17 mouse cellular contexts compared by ENCODE assay signal in the genomic region with DNA sequence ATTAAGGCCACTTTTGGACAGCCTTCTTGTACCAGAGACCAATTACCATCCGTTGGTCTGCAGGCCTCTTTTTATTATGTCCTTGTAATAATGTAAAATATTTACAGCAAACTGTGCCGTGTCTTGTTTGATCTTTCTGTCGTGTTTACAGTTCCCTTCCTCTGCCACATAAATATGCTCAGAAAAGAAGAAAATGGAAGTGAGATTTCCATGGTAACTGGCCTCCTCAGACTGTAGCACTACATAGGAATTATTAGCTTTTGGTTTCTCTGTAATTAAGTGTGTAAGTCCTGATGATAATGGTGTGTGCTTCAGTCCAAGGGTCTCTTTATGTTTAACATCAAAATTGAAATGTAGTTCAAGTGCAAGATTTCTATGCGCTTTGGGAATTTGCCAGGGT.
"Had no signal": no experiment of that assay in that cellular context is flagged by ENCODE, and none has a peak within 500 bp of the region (broad histone marks: within the 10 kb centered on the region; RNA-seq: fewer than 3 reads in every experiment).

No protein-coding gene starts in this region.

- H3K4me3 ChIP-seq: left cerebral cortex, adult 2 months; liver, embryonic 13.5 days; midbrain, embryonic 12.5 days; neural tube, embryonic 12.5 days; neural tube, embryonic 15.5 days; stomach, embryonic 15.5 days had no signal

- H3K4me1 ChIP-seq: liver, embryonic 13.5 days; midbrain, embryonic 12.5 days; neural tube, embryonic 12.5 days; stomach, embryonic 15.5 days had no signal

- H3K9me3 ChIP-seq: liver, embryonic 13.5 days; neural tube, embryonic 12.5 days; neural tube, embryonic 15.5 days; stomach, embryonic 15.5 days had no signal

- H3K27me3 ChIP-seq: liver, embryonic 13.5 days; midbrain, embryonic 12.5 days; neural tube, embryonic 12.5 days; neural tube, embryonic 15.5 days; stomach, embryonic 15.5 days had no signal

- H3K4me2 ChIP-seq: liver, embryonic 13.5 days; midbrain, embryonic 12.5 days; neural tube, embryonic 12.5 days; neural tube, embryonic 15.5 days; stomach, embryonic 15.5 days had no signal

- DNase-seq: kidney, adult 18-20 months; kidney, postnatal 10 days; kidney, postnatal 36 days; layer of hippocampus, postnatal 36 days; liver, embryonic 13.5 days; lung, postnatal 36 days; retina, postnatal 1 day; right cerebral cortex, postnatal 25 days; spleen, adult 18-20 months; thymus, postnatal 36 days had no signal

- H3K9ac ChIP-seq: liver, embryonic 13.5 days; midbrain, embryonic 12.5 days; neural tube, embryonic 12.5 days; neural tube, embryonic 15.5 days; stomach, embryonic 15.5 days had no signal

- ATAC-seq: intestine, embryonic 16.5 days; lung, postnatal 0 days had no signal

- H3K36me3 ChIP-seq: liver, embryonic 13.5 days; midbrain, embryonic 12.5 days; stomach, embryonic 15.5 days had no signal

- H3K27ac ChIP-seq: left cerebral cortex, adult 2 months; liver, embryonic 13.5 days; midbrain, embryonic 12.5 days; neural tube, embryonic 12.5 days; neural tube, embryonic 15.5 days; stomach, embryonic 15.5 days had no signal
